Mouse (Mus musculus) ES-Bruce4 (cell line): ENCODE data around the gene Wdr93. TPM values are rescaled to one million over a fixed set of nuclear protein-coding genes. Genes with fewer than 3 reads are reported as not detected.

Experiments used
- H3K27ac ChIP-seq: 2 replicates; pipeline ENCODE4 v1.5.1; 2012; ENCODE audit warnings: low read length, inconsistent platforms; ENCODE audit not compliant: insufficient read depth
- H3K27me3 ChIP-seq: 2 replicates; pipeline ENCODE4 v1.6.1; 2012; ENCODE audit warnings: mild to moderate bottlenecking, low read length, inconsistent platforms; ENCODE audit not compliant: control insufficient read depth, poor library complexity, insufficient read depth, severe bottlenecking
- H3K36me3 ChIP-seq: 2 replicates; pipeline ENCODE4 v1.6.1; 2012; ENCODE audit warnings: inconsistent platforms, mild to moderate bottlenecking, low read length, moderate library complexity; ENCODE audit not compliant: control insufficient read depth, poor library complexity, insufficient read depth, severe bottlenecking
- H3K4me1 ChIP-seq: one replicate; pipeline ENCODE4 v1.8.1; 2011; ENCODE audit warnings: low read length; ENCODE audit not compliant: control insufficient read depth, insufficient read depth
- H3K4me3 ChIP-seq: 2 replicates; pipeline ENCODE4 v1.5.1; 2011; ENCODE audit warnings: low read depth, mild to moderate bottlenecking, low read length
- H3K9ac ChIP-seq: 2 replicates; pipeline ENCODE4 v1.6.1; 2012; ENCODE audit warnings: low read depth, mild to moderate bottlenecking, inconsistent platforms; ENCODE audit not compliant: poor library complexity, severe bottlenecking
- H3K9me3 ChIP-seq: replicated peaks from 2 replicates; pipeline ENCODE4 v1.6.1; 2012; ENCODE audit warnings: mild to moderate bottlenecking, low read length, inconsistent platforms; ENCODE audit not compliant: control insufficient read depth, poor library complexity, insufficient read depth, severe bottlenecking
- CTCF ChIP-seq: IDR thresholded peaks from one replicate; pipeline ENCODE4 v1.8.1; 2011; ENCODE audit warnings: low read depth, low read length
- EP300 ChIP-seq: IDR thresholded peaks from 2 replicates; pipeline ENCODE4 v1.6.1; 2011; ENCODE audit warnings: low read depth, low read length; ENCODE audit not compliant: insufficient read depth
- POLR2A ChIP-seq: IDR thresholded peaks from one replicate; pipeline ENCODE4 v1.8.1; 2011; ENCODE audit warnings: low read length; ENCODE audit not compliant: insufficient read depth
- polyA plus RNA-seq: library from polyadenylated mRNA; stranded (reverse); fragments of >200 nt; gene quantifications from 2 replicates; pipeline ENCODE4 v1.2.4, GENCODE M21; 2011; ENCODE audit warnings: low read depth; ENCODE audit not compliant: missing spikeins, insufficient read depth, insufficient read length

Wdr93 gene
- polyA plus RNA-seq, 1 experiment: 1.9 TPM

- H3K9me3 ChIP-seq: no peaks in the 10 kb centered on the region
- no peak overlapping the region for H3K27ac ChIP-seq
- no peaks in the 10 kb centered on the region for H3K4me1 ChIP-seq
- no peaks in the 10 kb centered on the region for H3K27me3 ChIP-seq
- peak overlapping the region; percentile 16 for H3K9ac ChIP-seq
- TF ChIP-seq EP300 (no peak), POLR2A (no peak), CTCF (peak; percentile 79)
- H3K4me3 ChIP-seq: peak overlapping the region; percentile 65
- no peaks in the 10 kb centered on the region for H3K36me3 ChIP-seq
Measured at GRCm38 (mm10) chr7:79792635-79793421, 49.9 kb downstream of the Wdr93 start.

DNA sequence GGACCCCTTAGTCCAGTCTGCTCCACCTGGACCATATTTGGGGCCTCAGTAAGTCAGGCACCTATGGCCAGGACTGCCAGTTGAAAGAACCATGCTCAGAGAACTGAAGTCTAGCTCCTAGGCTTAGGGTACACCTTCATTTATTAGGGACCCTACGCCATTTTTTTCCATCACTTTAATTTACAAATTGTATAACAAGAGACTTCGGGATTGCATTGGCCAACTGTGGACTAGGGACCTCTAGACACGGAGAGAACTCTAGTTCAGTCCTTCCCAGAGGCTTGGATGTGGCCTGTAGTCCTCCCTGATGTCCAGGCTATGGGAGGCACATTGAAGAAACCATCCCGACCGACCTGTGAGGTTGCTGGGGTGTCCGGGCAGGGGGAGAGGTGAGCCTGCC lies 50.7 kb downstream of the Wdr93 start, which contains the start of gene Mesp1:
Mesp1 (minus strand) TSS at position 101 of the 400 bp plus-strand sequence.
- H3K4me3 ChIP-seq: peak within 1 kb of the TSS; percentile 65
- H3K9ac ChIP-seq: peak within 1 kb of the TSS; percentile 16
- no peaks in the 10 kb centered on the region for H3K9me3 ChIP-seq
- H3K27me3 ChIP-seq: no peaks in the 10 kb centered on the region
- no peaks in the 10 kb centered on the region for H3K36me3 ChIP-seq
- no peak for TF ChIP-seq CTCF
- no peak for TF ChIP-seq POLR2A
- TF ChIP-seq EP300: no peak
- H3K27ac ChIP-seq: no peak within 1 kb of the TSS
- H3K4me1 ChIP-seq: no peaks in the 10 kb centered on the region

DNA sequence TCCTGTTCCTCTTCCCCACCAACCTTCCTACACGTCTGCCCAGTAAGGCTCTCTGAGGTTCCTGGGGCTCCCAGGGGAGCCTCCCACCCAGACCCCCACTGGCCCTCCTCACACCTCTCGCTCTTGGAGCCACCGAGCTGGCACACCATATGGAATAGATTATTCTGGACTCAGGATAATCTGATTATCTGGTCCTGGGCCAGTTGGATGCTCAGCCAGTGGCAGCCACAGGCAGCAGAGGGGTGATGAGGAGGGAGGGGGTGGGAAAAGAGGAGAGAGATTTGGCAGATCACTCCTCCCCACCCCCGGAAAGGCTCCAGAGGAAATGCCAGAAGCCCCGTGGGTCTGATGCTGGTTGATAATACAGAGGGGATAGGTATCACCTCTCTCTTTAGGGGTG lies 55.6 kb downstream of the Wdr93 start:
- TF ChIP-seq EP300 (no peak), CTCF (no peak), POLR2A (no peak)
- Histone ChIP-seq H3K36me3 (no peaks in the 10 kb centered on the region), H3K4me1 (peaks cover 1% of the 10 kb centered on the region), H3K4me3 (no peak overlapping the region), H3K9ac (no peak overlapping the region), H3K27ac (no peak overlapping the region), H3K27me3 (no peaks in the 10 kb centered on the region), H3K9me3 (no peaks in the 10 kb centered on the region)

- H3K36me3 ChIP-seq: no peaks in the 10 kb centered on the region
- no peak overlapping the region for H3K27ac ChIP-seq
- H3K9ac ChIP-seq: no peak overlapping the region
- H3K9me3 ChIP-seq: no peaks in the 10 kb centered on the region
- TF ChIP-seq EP300 (no peak), CTCF (peak; percentile 75)
- no peaks in the 10 kb centered on the region for H3K27me3 ChIP-seq
- peaks cover 1% of the 10 kb centered on the region for H3K4me1 ChIP-seq
- no peak overlapping the region for H3K4me3 ChIP-seq
Measured at GRCm38 (mm10) chr7:79799048-79799447, 56.1 kb downstream of the Wdr93 start.

GRCm38 (mm10) chr7:79799506-79799905 lies 56.5 kb downstream of the Wdr93 start:
- Histone ChIP-seq H3K27me3 (no peaks in the 10 kb centered on the region), H3K9ac (no peak overlapping the region), H3K4me1 (peaks cover 1% of the 10 kb centered on the region), H3K27ac (no peak overlapping the region), H3K36me3 (no peaks in the 10 kb centered on the region), H3K9me3 (no peaks in the 10 kb centered on the region), H3K4me3 (no peak overlapping the region)
- TF ChIP-seq EP300 (no peak), CTCF (no peak), POLR2A (no peak)

GRCm38 (mm10) chr7:79800336-79800735 lies 57.4 kb downstream of the Wdr93 start:
- no peak overlapping the region for H3K27ac ChIP-seq

More at GRCm38 (mm10) chr7:79800336-79800735, 57.4 kb downstream of the Wdr93 start:
- no peaks in the 10 kb centered on the region for H3K36me3 ChIP-seq
- no peaks in the 10 kb centered on the region for H3K27me3 ChIP-seq
- TF ChIP-seq EP300 (no peak), CTCF (no peak), POLR2A (no peak)
- no peak overlapping the region for H3K4me3 ChIP-seq
- H3K4me1 ChIP-seq: peaks cover 1% of the 10 kb centered on the region
- no peaks in the 10 kb centered on the region for H3K9me3 ChIP-seq
- H3K9ac ChIP-seq: no peak overlapping the region
